Mouse (Mus musculus): ENCODE measurements around the gene Btbd35f29.
"Not testable (repeated sequence)": the region's sequence is repeated elsewhere in the genome, so short reads cannot be mapped to it uniquely, and the experiment has no call there.

- TF ChIP-seq POLR2A, CTCF (IDR thresholded peaks at IDR 0.05; ENCODE audit: extremely low read depth, insufficient read depth, low read length): not testable (repeated sequence)
Observed at GRCm38 (mm10) chrX:31159450-31160322, 42.2 kb downstream of the Btbd35f29 start.

Data from cortical plate, adult 2 months (tissue).